Mouse (Mus musculus): ENCODE results near the gene Gm16181. TPM values are rescaled to one million over a fixed set of nuclear protein-coding genes. Genes with fewer than 3 reads are reported as not detected.

Gene Gm16181
- polyA plus RNA-seq, 1 experiment, result not detected

- H3K27ac ChIP-seq (ENCODE audit: control insufficient read depth, insufficient read depth, low read depth, low read length), result no peak overlapping the region
- no peak overlapping the region for H3K4me3 ChIP-seq (ENCODE audit: control insufficient read depth, low read depth, low read length)
- no peaks in the 10 kb centered on the region for H3K27me3 ChIP-seq (ENCODE audit: control insufficient read depth, insufficient read depth, low read length)
- peaks cover 30% of the 10 kb centered on the region for H3K4me1 ChIP-seq (ENCODE audit: control insufficient read depth, insufficient read depth, low read length)
- H3K36me3 ChIP-seq (ENCODE audit: control insufficient read depth, insufficient read depth, low read length), result peaks cover 5% of the 10 kb centered on the region
- TF ChIP-seq CTCF (IDR thresholded peaks at IDR 0.05; ENCODE audit: control insufficient read depth, insufficient read depth, insufficient replicate concordance, low read depth, low read length) (no peak), POLR2A (IDR thresholded peaks at IDR 0.05; ENCODE audit: control insufficient read depth, low read depth, low read length) (no peak)
Observed at GRCm38 (mm10) chr17:35239700-35240099, 19.1 kb downstream of the Gm16181 start.

GRCm38 (mm10) chr17:35240384-35241304 lies 20.0 kb downstream of the Gm16181 start:
- TF ChIP-seq CTCF (IDR thresholded peaks at IDR 0.05; ENCODE audit: control insufficient read depth, insufficient read depth, insufficient replicate concordance, low read depth, low read length) (no peak), POLR2A (IDR thresholded peaks at IDR 0.05; ENCODE audit: control insufficient read depth, low read depth, low read length) (no peak)
- peaks cover 5% of the 10 kb centered on the region for H3K36me3 ChIP-seq (ENCODE audit: control insufficient read depth, insufficient read depth, low read length)
- peak overlapping the region; percentile 90 for H3K27ac ChIP-seq (ENCODE audit: control insufficient read depth, insufficient read depth, low read depth, low read length)
- peaks cover 27% of the 10 kb centered on the region for H3K4me1 ChIP-seq (ENCODE audit: control insufficient read depth, insufficient read depth, low read length)
- peak overlapping the region; percentile 92 for H3K4me3 ChIP-seq (ENCODE audit: control insufficient read depth, low read depth, low read length)
- H3K27me3 ChIP-seq (ENCODE audit: control insufficient read depth, insufficient read depth, low read length), result no peaks in the 10 kb centered on the region

GRCm38 (mm10) chr17:35241305-35242014 lies 20.8 kb downstream of the Gm16181 start, which contains the start of gene Ddx39b:
TSS of gene Ddx39b (plus strand) at chr17:35241746.
- H3K4me1 ChIP-seq (ENCODE audit: control insufficient read depth, insufficient read depth, low read length), result peaks cover 22% of the 10 kb centered on the region
- TF ChIP-seq POLR2A (IDR thresholded peaks at IDR 0.05; ENCODE audit: control insufficient read depth, low read depth, low read length) (peak; percentile 92), CTCF (IDR thresholded peaks at IDR 0.05; ENCODE audit: control insufficient read depth, insufficient read depth, insufficient replicate concordance, low read depth, low read length) (no peak)
- peak within 1 kb of the TSS; percentile 90 for H3K27ac ChIP-seq (ENCODE audit: control insufficient read depth, insufficient read depth, low read depth, low read length)
- no peaks in the 10 kb centered on the region for H3K27me3 ChIP-seq (ENCODE audit: control insufficient read depth, insufficient read depth, low read length)
- peak within 1 kb of the TSS; percentile 92 for H3K4me3 ChIP-seq (ENCODE audit: control insufficient read depth, low read depth, low read length)
- H3K36me3 ChIP-seq (ENCODE audit: control insufficient read depth, insufficient read depth, low read length), result peaks cover 5% of the 10 kb centered on the region

- Histone ChIP-seq H3K36me3 (ENCODE audit: control insufficient read depth, insufficient read depth, low read length) (peaks cover 5% of the 10 kb centered on the region), H3K27ac (ENCODE audit: control insufficient read depth, insufficient read depth, low read depth, low read length) (peak overlapping the region; percentile 89), H3K4me1 (ENCODE audit: control insufficient read depth, insufficient read depth, low read length) (peaks cover 18% of the 10 kb centered on the region), H3K4me3 (ENCODE audit: control insufficient read depth, low read depth, low read length) (peak overlapping the region; percentile 92), H3K27me3 (ENCODE audit: control insufficient read depth, insufficient read depth, low read length) (no peaks in the 10 kb centered on the region)
- no peak for TF ChIP-seq CTCF (IDR thresholded peaks at IDR 0.05; ENCODE audit: control insufficient read depth, insufficient read depth, insufficient replicate concordance, low read depth, low read length)
Observed at GRCm38 (mm10) chr17:35242015-35242941, 21.6 kb downstream of the Gm16181 start.

- Histone ChIP-seq H3K4me3 (ENCODE audit: control insufficient read depth, low read depth, low read length) (peak overlapping the region; percentile 92), H3K36me3 (ENCODE audit: control insufficient read depth, insufficient read depth, low read length) (peaks cover 5% of the 10 kb centered on the region), H3K27me3 (ENCODE audit: control insufficient read depth, insufficient read depth, low read length) (no peaks in the 10 kb centered on the region), H3K27ac (ENCODE audit: control insufficient read depth, insufficient read depth, low read depth, low read length) (peak overlapping the region; percentile 89), H3K4me1 (ENCODE audit: control insufficient read depth, insufficient read depth, low read length) (peaks cover 18% of the 10 kb centered on the region)
- TF ChIP-seq POLR2A (IDR thresholded peaks at IDR 0.05; ENCODE audit: control insufficient read depth, low read depth, low read length) (no peak), CTCF (IDR thresholded peaks at IDR 0.05; ENCODE audit: control insufficient read depth, insufficient read depth, insufficient replicate concordance, low read depth, low read length) (no peak)
Observed at GRCm38 (mm10) chr17:35243086-35243485, 22.5 kb downstream of the Gm16181 start.

GRCm38 (mm10) chr17:35244999-35245398 lies 24.4 kb downstream of the Gm16181 start:
- Histone ChIP-seq H3K4me1 (ENCODE audit: control insufficient read depth, insufficient read depth, low read length) (peaks cover 17% of the 10 kb centered on the region), H3K27ac (ENCODE audit: control insufficient read depth, insufficient read depth, low read depth, low read length) (no peak overlapping the region), H3K36me3 (ENCODE audit: control insufficient read depth, insufficient read depth, low read length) (peaks cover 5% of the 10 kb centered on the region), H3K4me3 (ENCODE audit: control insufficient read depth, low read depth, low read length) (no peak overlapping the region), H3K27me3 (ENCODE audit: control insufficient read depth, insufficient read depth, low read length) (no peaks in the 10 kb centered on the region)
- TF ChIP-seq CTCF (IDR thresholded peaks at IDR 0.05; ENCODE audit: control insufficient read depth, insufficient read depth, insufficient replicate concordance, low read depth, low read length) (no peak), POLR2A (IDR thresholded peaks at IDR 0.05; ENCODE audit: control insufficient read depth, low read depth, low read length) (no peak)

Data from testis, adult 2 months (tissue).